Mouse (Mus musculus) CD8-positive naive resting alpha-beta T cell, adult 2 months (primary cell): ENCODE measurements around the gene Ptar1.

Experiments used
- DNase-seq, 2 experiments: peaks; one replicate each; pipeline ENCODE4 v3.0.0; 2022; ENCODE audit warnings: low read depth in 2 of 2, low spot score in 2 of 2

Ptar1 gene

GRCm38 (mm10) chr19:23757961-23758553 is 70.8 kb downstream of the Ptar1 start:
- peak; percentile 54 to 62 for DNase-seq

GRCm38 (mm10) chr19:23758554-23759321 is 71.5 kb downstream of the Ptar1 start, which contains the start of gene Apba1:
TSS of gene Apba1 (plus strand) at chr19:23758887.
- peak in 1 of 2 experiments; percentile 10 for DNase-seq

GRCm38 (mm10) chr19:23759322-23759945 is 72.2 kb downstream of the Ptar1 start:
- DNase-seq = no peak

GRCm38 (mm10) chr19:23763371-23763770 is 76.1 kb downstream of the Ptar1 start:
- no peak for DNase-seq

- no peak for DNase-seq
Measured at GRCm38 (mm10) chr19:23764051-23764450, 76.8 kb downstream of the Ptar1 start.

- no peak for DNase-seq
Measured at GRCm38 (mm10) chr19:23768864-23769263, 81.6 kb downstream of the Ptar1 start.

- no peak for DNase-seq
Measured at GRCm38 (mm10) chr19:23770494-23771423, 83.5 kb downstream of the Ptar1 start.

GRCm38 (mm10) chr19:23771971-23772370 is 84.7 kb downstream of the Ptar1 start:
- DNase-seq = no peak

- no peak for DNase-seq
Measured at GRCm38 (mm10) chr19:23775356-23775755, 88.1 kb downstream of the Ptar1 start.

- no peak for DNase-seq
Measured at GRCm38 (mm10) chr19:23779130-23779529, 91.9 kb downstream of the Ptar1 start.

GRCm38 (mm10) chr19:23780105-23780504 is 92.9 kb downstream of the Ptar1 start:
- no peak for DNase-seq
